Mouse (Mus musculus) lung, embryonic 16.5 days (tissue): ENCODE measurements around the gene Gm28230. TPM values are rescaled to one million over a fixed set of nuclear protein-coding genes. Genes with fewer than 3 reads are reported as not detected.

Experiments used
- ATAC-seq: fragments of 200-750 bp; cut with Nextera tagmentation; 2 replicates; pipeline ENCODE4 v1.8.0; 2017; ENCODE audit warnings: low read depth, mild to moderate bottlenecking, moderate library complexity
- H3K27ac ChIP-seq: fragments of 300-500 bp; sonication (generic); 2 replicates; pipeline ENCODE4 v1.5.1; 2014; ENCODE audit warnings: mild to moderate bottlenecking, control low read depth, low read length
- H3K27me3 ChIP-seq: fragments of 300-500 bp; sonication (generic); 2 replicates; pipeline ENCODE4 v1.6.1; 2014; ENCODE audit warnings: low read depth, low read length, mixed read lengths; ENCODE audit not compliant: control insufficient read depth, insufficient read depth
- H3K36me3 ChIP-seq: fragments of 300-500 bp; sonication (generic); 2 replicates; pipeline ENCODE4 v1.6.1; 2014; ENCODE audit warnings: low read length; ENCODE audit not compliant: control insufficient read depth, insufficient read depth
- H3K4me1 ChIP-seq: fragments of 300-500 bp; sonication (generic); replicated peaks from 2 replicates; pipeline ENCODE4 v1.6.1; 2014; ENCODE audit warnings: low read length, mixed read lengths; ENCODE audit not compliant: control insufficient read depth, insufficient read depth
- H3K4me2 ChIP-seq: fragments of 300-500 bp; sonication (generic); 2 replicates; pipeline ENCODE4 v1.6.1; 2014; ENCODE audit warnings: low read depth, low read length, control low read depth
- H3K4me3 ChIP-seq: fragments of 300-500 bp; sonication (generic); 2 replicates; pipeline ENCODE4 v1.5.1; 2014; ENCODE audit warnings: mild to moderate bottlenecking, low read length, control low read depth
- H3K9ac ChIP-seq: fragments of 300-500 bp; sonication (generic); 2 replicates; pipeline ENCODE4 v1.6.1; 2014; ENCODE audit warnings: low read length, control low read depth
- H3K9me3 ChIP-seq: fragments of 300-500 bp; sonication (generic); 2 replicates; pipeline ENCODE4 v1.6.1; 2016; ENCODE audit warnings: low read length; ENCODE audit not compliant: control insufficient read depth
- WGBS: fragments of 180-500 bp; shearing (Covaris S2); extraction: QIAGEN DNeasy Blood & Tissue Kit; methylation state at CpG from one replicate; pipeline ENCODE4 v1.1.7; 2014; 5-methylcytosine and 5-hydroxymethylcytosine counted together
- polyA plus RNA-seq: library from polyadenylated mRNA; unstranded; fragments of >200 nt; fragmentation: Nextera tagmentation; extraction: Ambion mirVana; gene quantifications from 2 replicates; pipeline ENCODE4 v1.2.1, GENCODE M21; 2015

Gm28230 gene
- polyA plus RNA-seq, 1 experiment from 2014 or later, result not detected

GRCm38 (mm10) chr2:74683471-74683951 lies 43.0 kb upstream of the Gm28230 start:
- Histone ChIP-seq H3K36me3 (no peaks in the 10 kb centered on the region), H3K9ac (no peak overlapping the region), H3K9me3 (no peaks in the 10 kb centered on the region), H3K4me1 (peaks cover 10% of the 10 kb centered on the region; the same call in 1 of the 2 replicates), H3K27ac (no peak overlapping the region), H3K27me3 (peaks cover 95% of the 10 kb centered on the region), H3K4me2 (no peak overlapping the region), H3K4me3 (no peak overlapping the region)
- WGBS, result under 1% methylated on average over 18 of the region's 18 CpGs
- ATAC-seq, result no peak

DNA sequence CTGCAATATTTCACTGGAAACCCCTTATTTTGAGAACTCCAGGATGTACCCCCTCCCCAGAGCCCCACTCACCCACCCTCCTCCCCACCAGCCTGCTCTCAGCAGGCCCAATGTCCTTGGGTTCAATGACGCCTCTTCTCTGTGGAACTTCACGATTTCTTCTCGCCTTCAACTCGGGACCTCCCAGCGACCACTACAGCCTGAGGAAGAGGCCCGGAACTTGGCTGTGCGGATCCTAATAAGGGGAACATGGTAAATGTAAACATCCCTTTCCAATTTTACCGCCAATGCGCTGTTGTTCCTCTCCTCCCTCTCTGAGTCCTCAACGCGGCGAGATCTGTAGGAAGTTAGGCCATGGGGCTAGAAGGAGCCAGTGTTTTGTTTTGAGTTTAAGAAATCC lies 42.4 kb upstream of the Gm28230 start:
- ATAC-seq, result no peak
- Histone ChIP-seq H3K27me3 (peaks cover 94% of the 10 kb centered on the region), H3K27ac (no peak overlapping the region), H3K4me3 (no peak overlapping the region), H3K36me3 (no peaks in the 10 kb centered on the region), H3K9me3 (no peaks in the 10 kb centered on the region), H3K4me2 (no peak overlapping the region), H3K9ac (no peak overlapping the region), H3K4me1 (peaks cover 10% of the 10 kb centered on the region; the same call in 1 of the 2 replicates)
- 2% methylated on average over 12 of the region's 12 CpGs for WGBS

DNA sequence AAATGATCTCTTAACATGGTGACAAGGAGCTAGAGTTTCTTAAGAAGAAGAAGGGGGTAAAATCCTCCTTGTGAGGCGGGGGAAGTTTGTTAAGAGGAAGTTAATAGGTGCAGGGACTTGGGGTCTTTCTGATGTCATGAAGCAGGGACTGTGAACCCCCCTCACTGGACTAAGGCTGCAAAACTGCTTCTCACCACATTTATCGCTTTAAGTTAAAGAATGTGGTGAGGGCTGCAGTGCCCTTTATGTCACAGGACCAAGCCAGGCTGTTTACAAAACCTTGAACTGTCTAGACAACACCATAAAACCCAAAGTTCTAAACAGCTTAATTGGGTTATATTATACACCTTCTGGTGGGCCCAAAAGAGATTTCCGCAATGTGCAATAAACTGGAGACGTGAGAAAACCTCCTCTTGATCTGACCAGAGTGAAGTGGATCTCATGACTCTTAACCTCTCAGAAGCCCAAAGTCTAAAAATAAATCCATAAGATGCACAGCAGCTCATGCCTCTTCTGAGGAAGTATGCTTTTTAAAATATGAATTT lies 41.4 kb upstream of the Gm28230 start:
- no peaks in the 10 kb centered on the region for H3K9me3 ChIP-seq
- no peak overlapping the region for H3K9ac ChIP-seq
- peaks cover 10% of the 10 kb centered on the region; the same call in 1 of the 2 replicates for H3K4me1 ChIP-seq
- 14% methylated on average over 4 of the region's 4 CpGs for WGBS
- no peak overlapping the region for H3K27ac ChIP-seq
- ATAC-seq, result no peak
- no peak overlapping the region for H3K4me2 ChIP-seq
- H3K36me3 ChIP-seq, result no peaks in the 10 kb centered on the region
- no peak overlapping the region for H3K4me3 ChIP-seq
- H3K27me3 ChIP-seq, result peaks cover 94% of the 10 kb centered on the region

DNA sequence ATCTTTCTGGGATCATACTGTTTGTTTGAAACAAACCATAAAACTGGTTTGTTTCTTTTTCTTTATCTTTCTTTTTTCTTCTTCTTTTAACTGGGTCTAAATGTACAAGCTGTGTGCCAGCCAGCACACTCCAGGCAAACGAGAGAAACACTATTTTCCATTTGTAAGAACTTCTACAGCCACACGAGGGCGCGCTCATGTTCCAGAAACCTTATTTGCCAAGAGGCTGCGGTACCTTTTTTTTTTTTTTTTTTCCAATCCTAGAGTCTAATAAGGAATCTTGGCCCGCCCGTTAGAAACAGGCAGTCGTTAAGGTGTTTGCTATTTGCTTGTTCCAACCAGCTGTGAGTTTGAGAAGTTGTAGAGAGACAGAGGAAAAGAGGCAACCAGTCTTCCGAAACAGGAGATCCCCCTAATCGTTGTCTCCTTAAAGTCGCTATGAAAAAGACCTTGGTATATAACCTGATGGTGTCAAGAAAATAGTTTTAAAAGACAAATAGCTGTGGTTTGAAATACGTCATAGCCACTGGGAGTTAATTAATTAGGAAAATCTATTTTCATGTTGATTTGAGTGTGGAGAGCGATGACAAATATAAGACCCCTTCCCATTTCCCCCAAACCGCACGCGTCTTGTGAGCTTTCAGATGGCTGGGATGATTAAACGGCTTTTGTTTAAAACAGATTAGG lies 40.1 kb upstream of the Gm28230 start:
- Histone ChIP-seq H3K4me1 (peaks cover 10% of the 10 kb centered on the region; the same call in 1 of the 2 replicates), H3K27me3 (peaks cover 87% of the 10 kb centered on the region), H3K4me3 (no peak overlapping the region), H3K9ac (no peak overlapping the region), H3K36me3 (no peaks in the 10 kb centered on the region), H3K9me3 (no peaks in the 10 kb centered on the region), H3K4me2 (no peak overlapping the region), H3K27ac (no peak overlapping the region)
- WGBS, result 7% methylated on average over 17 of the region's 17 CpGs
- ATAC-seq, result no peak

DNA sequence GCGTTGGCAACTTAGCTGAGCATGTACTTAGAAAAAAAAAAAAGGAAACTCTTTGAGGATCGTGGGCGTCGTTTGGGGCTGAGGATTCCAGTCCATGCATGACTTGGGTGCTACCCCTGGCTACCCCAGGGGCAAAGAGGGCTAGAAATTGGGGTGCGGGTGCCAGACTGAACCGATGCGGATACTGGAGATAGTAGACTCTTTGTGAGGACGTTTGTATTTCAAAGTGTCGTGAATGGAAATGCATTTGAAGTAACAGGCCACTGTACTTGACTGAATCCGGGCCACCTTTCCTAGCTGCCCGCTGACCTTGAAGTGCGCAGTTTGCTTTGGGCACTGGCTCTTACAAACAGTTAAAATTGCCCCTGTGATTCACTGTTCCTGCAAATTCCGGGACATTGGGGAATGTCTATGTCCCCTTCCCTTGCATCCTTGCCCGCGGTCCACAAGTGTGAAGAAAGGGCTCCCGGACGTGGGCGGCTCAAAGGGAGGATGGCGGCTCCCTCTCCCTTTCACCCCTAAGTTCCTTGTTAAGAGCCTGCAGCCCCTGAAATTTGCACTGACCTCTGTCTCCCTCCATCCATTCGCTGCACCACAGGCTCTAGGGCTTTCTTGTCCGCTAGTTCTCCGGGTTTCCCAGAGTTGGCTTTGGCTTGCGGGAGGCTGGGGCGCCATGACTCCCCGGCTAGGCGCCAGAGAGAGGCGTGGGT lies 39.4 kb upstream of the Gm28230 start:
- Histone ChIP-seq H3K9ac (no peak overlapping the region), H3K4me2 (no peak overlapping the region), H3K27me3 (peaks cover 87% of the 10 kb centered on the region), H3K36me3 (no peaks in the 10 kb centered on the region), H3K9me3 (no peaks in the 10 kb centered on the region), H3K27ac (no peak overlapping the region), H3K4me3 (no peak overlapping the region), H3K4me1 (peaks cover 6% of the 10 kb centered on the region; the same call in 1 of the 2 replicates)
- 1% methylated on average over 27 of the region's 27 CpGs for WGBS
- no peak for ATAC-seq

DNA sequence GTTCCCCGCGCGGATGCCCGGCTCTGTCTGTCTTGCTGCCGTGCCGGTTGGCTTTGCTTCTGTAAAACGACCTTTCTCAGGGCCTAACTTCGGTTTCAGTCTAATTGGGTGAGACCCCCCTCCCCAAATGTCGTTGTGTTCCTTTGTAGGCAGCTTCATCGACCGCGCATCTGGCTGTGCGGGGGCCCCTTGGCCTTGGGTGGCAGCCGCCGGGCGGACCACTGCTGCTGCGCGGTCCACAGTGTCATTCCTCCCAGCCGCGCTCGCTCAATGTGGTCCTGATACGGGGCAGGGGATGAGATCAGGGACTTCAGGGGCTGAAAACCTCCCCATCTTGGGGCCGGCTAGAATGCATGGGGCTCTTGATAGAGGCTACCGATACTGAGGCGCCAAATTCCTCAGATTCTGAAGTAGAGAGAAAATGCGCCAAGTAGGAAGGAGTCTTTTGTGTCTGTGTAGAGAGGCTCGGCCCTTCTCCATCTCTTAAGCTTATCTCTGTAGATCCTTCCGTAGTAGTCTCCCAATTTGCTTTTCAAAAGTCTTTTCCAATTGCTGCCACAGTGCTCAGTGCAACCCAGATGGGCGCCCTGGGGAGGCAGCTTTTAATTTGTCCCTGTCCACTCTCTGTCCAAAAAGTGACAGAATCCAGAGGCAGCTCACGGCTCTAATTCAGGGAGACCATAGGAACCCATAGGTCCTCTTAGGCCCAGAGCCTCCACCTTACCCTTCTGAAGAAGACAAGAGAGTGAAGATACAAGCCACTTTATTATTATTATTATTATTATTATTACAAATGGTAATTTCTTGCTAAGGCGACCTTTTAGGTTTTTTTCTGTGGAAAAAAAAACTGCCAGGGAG lies 38.6 kb upstream of the Gm28230 start:
- Histone ChIP-seq H3K4me3 (no peak overlapping the region), H3K4me2 (no peak overlapping the region), H3K27me3 (peaks cover 87% of the 10 kb centered on the region), H3K9me3 (no peaks in the 10 kb centered on the region), H3K4me1 (no peaks in the 10 kb centered on the region), H3K27ac (no peak overlapping the region), H3K36me3 (no peaks in the 10 kb centered on the region), H3K9ac (no peak overlapping the region)
- no peak for ATAC-seq
- 1% methylated on average over 31 of the region's 31 CpGs for WGBS

- Histone ChIP-seq H3K4me1 (no peaks in the 10 kb centered on the region), H3K27me3 (peaks cover 87% of the 10 kb centered on the region), H3K9me3 (no peaks in the 10 kb centered on the region), H3K9ac (no peak overlapping the region), H3K27ac (no peak overlapping the region), H3K4me3 (no peak overlapping the region), H3K4me2 (no peak overlapping the region), H3K36me3 (no peaks in the 10 kb centered on the region)
- 4% methylated on average over 12 of the region's 12 CpGs for WGBS
- no peak for ATAC-seq
These were observed 37.5 kb upstream of the Gm28230 start for GRCm38 (mm10) chr2:74688795-74689573.

- no peak for ATAC-seq
- WGBS, result under 1% methylated on average over 24 of the region's 24 CpGs
- Histone ChIP-seq H3K9ac (no peak overlapping the region), H3K9me3 (no peaks in the 10 kb centered on the region), H3K4me3 (no peak overlapping the region), H3K36me3 (no peaks in the 10 kb centered on the region), H3K4me1 (no peaks in the 10 kb centered on the region), H3K27me3 (peaks cover 87% of the 10 kb centered on the region), H3K4me2 (no peak overlapping the region), H3K27ac (no peak overlapping the region)
These were observed 36.8 kb upstream of the Gm28230 start for GRCm38 (mm10) chr2:74689574-74690337.
